Mouse (Mus musculus) heart, embryonic 12.5 days (tissue): ENCODE measurements around the gene Grik5. TPM values are rescaled to one million over a fixed set of nuclear protein-coding genes. Genes with fewer than 3 reads are reported as not detected.

ENCODE experiments used
- ATAC-seq: fragments of 200-750 bp; cut with Nextera tagmentation; 2 replicates; pipeline ENCODE4 v1.8.0; 2017; ENCODE audit warnings: moderate TSS enrichment, moderate library complexity; ENCODE audit not compliant: insufficient number of reproducible peaks, low FRiP score
- H3K27ac ChIP-seq: fragments of 300-500 bp; sonication (generic); 2 replicates; pipeline ENCODE4 v1.5.1; 2016; ENCODE audit warnings: mild to moderate bottlenecking, moderate library complexity; ENCODE audit not compliant: poor library complexity, severe bottlenecking
- H3K27me3 ChIP-seq: fragments of 300-500 bp; sonication (generic); replicated peaks from 2 replicates; pipeline ENCODE4 v1.6.1; 2016; ENCODE audit warnings: mild to moderate bottlenecking, moderate library complexity
- H3K36me3 ChIP-seq: fragments of 300-500 bp; sonication (generic); 2 replicates; pipeline ENCODE4 v1.6.1; 2016; ENCODE audit warnings: mild to moderate bottlenecking, moderate library complexity
- H3K4me1 ChIP-seq: fragments of 300-500 bp; sonication (generic); replicated peaks from 2 replicates; pipeline ENCODE4 v1.6.1; 2016; ENCODE audit warnings: mild to moderate bottlenecking
- H3K4me2 ChIP-seq: fragments of 300-500 bp; sonication (generic); 2 replicates; pipeline ENCODE4 v1.6.1; 2016; ENCODE audit warnings: mild to moderate bottlenecking, moderate library complexity
- H3K4me3 ChIP-seq: fragments of 300-500 bp; sonication (generic); 2 replicates; pipeline ENCODE4 v1.5.1; 2016; ENCODE audit warnings: mild to moderate bottlenecking
- H3K9ac ChIP-seq: fragments of 300-500 bp; sonication (generic); 2 replicates; pipeline ENCODE4 v1.6.1; 2016; ENCODE audit warnings: mild to moderate bottlenecking, moderate library complexity
- H3K9me3 ChIP-seq: fragments of 300-500 bp; sonication (generic); replicated peaks from 2 replicates; pipeline ENCODE4 v1.6.1; 2016; ENCODE audit warnings: mild to moderate bottlenecking, moderate library complexity
- WGBS: fragments of 180-500 bp; shearing (Covaris S2); methylation state at CpG from one replicate; pipeline ENCODE4 v1.1.7; 2016; 5-methylcytosine and 5-hydroxymethylcytosine counted together
- polyA plus RNA-seq: library from polyadenylated mRNA; unstranded; fragments of >200 nt; fragmentation: Nextera tagmentation; extraction: Ambion mirVana; gene quantifications from 2 replicates; pipeline ENCODE4 v1.2.1, GENCODE M21; 2016

Gene Grik5
- polyA plus RNA-seq: 7.7 and 7.9 TPM in 2 replicates

DNA sequence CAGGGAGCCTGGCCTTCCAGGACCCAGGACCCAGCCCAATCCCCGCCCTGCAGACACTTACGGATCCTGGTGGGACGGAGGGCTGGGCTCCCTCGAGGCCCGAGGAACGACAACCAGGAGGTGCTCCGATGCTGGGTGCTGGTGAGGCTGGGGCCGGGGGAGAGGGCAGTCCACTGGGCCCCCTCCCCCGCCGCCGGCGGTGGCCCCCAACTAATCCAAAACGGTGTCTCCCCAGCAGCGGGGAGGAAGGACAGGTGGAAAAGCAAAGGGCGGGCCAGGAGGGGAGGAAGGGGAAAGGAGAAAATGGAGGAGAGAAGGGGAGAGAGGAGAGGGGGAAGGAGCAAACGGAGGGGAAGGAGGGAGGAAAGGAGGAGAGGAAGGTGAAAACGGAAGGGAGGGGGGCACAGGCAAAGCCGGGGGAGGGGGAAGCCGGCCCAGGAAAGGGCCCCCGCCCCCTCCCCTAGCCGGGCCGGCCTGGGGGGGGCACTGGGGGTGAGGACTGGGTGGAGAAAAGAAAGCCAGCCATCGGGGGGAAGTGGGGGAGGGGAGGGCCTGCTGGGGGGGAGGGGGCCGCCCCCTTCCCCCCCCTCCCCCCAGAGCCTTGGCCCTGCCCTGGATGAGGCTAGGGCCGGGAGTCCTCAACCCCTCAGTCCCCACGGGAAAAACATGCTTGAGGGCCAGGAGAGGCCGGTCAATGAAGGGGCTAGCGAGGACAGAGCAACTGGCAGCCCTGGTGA, at the start of gene Grik5, which contains the start of gene Zfp574:
Grik5 (minus strand) TSS at position 368 of the 737 bp plus-strand sequence.
Zfp574 (plus strand) TSS at position 589 of the 737 bp plus-strand sequence.
- H3K27me3 ChIP-seq: no peaks in the 10 kb centered on the region
- peaks cover 20% of the 10 kb centered on the region for H3K36me3 ChIP-seq
- no peaks in the 10 kb centered on the region for H3K9me3 ChIP-seq
- peak within 1 kb of the TSS; percentile 75 for H3K4me3 ChIP-seq
- WGBS: 2% methylated on average over 25 of the region's 28 CpGs
- peaks cover 42% of the 10 kb centered on the region for H3K4me1 ChIP-seq
- H3K4me2 ChIP-seq: peak within 1 kb of the TSS; percentile 97
- ATAC-seq: no peak
- H3K9ac ChIP-seq: peak within 1 kb of the TSS; percentile 90
- H3K27ac ChIP-seq: peak within 1 kb of the TSS; percentile 79

DNA sequence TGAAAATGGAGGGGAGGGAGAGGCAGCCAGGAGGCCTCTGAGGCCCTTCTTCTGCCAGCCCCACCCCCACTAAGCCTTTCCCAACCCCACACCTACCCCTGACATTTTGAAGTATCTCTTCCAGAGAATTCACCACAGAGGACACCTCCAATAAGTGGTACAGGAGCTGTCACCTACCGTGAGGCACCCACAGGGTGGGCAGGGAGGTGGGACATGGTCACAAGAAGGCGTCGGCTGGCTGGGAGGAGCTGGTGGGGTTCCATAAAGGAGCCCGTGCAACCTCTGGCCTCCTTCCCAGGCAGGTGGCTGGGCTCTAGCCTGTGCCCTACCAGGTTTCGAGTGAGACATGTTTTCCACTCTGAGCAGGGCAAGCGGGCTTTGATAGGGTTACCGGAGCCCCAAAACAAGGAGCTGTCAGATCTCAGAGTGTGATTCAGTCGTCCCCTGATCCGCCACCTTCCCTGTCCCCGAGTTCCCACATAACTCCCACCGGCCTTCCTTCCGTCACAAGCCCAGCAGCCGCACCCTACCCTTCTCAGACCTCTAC, 49.2 kb upstream of the Grik5 start:
- peaks cover 9% of the 10 kb centered on the region for H3K27me3 ChIP-seq
- H3K4me1 ChIP-seq: 0 out of 2 replicates have a peak, but pooled peaks cover 7% of the 10 kb centered on the region
- no peak overlapping the region for H3K9ac ChIP-seq
- H3K9me3 ChIP-seq: no peaks in the 10 kb centered on the region
- no peak for ATAC-seq
- no peak overlapping the region for H3K4me3 ChIP-seq
- H3K36me3 ChIP-seq: no peaks in the 10 kb centered on the region
- no peak overlapping the region for H3K27ac ChIP-seq
- H3K4me2 ChIP-seq: no peak overlapping the region
- 60% methylated on average over 13 of the region's 13 CpGs for WGBS

DNA sequence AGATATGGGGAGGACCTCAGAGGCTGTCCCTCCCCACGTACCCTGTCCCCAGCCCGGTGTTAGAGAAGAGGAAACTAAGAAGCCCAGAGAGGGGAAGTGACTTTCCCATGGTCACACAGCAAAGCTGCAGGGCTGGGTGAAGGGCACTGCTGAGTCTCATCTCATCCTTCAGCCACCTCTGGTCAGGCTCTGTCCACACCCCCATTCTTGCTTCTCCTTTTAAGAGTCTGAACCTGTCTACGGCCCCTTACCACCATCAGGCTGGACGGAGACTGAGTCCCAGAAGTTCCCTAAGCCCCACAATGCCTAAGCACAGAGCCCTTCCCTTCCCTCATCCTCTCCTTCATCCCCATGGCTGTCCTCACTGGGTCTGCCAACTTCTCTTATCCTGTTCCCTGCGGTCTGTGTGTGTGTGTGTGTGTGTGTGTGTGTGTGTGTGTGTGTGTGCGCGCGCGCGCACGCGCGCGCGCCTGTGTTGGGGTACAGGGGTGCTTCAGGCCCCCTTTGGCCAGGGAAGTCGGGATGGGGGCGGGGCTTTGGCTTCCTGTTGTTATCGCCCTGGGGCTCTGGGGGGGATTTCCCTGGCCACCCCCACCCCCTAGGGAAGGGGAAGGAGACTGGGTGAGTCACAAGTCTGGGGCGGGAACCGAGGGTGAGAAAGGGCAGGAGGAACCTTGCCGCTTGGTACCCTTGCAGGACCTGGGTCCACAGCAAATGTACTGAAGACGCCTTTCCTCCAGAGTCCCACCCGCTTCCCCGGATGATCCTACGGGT, 48.1 kb upstream of the Grik5 start:
- 0 out of 2 replicates have a peak, but pooled peaks cover 12% of the 10 kb centered on the region for H3K4me1 ChIP-seq
- H3K27ac ChIP-seq: no peak overlapping the region
- 0 out of 2 replicates have a peak overlapping the region, but pooled peaks have one; percentile 23 for H3K4me2 ChIP-seq
- H3K9ac ChIP-seq: no peak overlapping the region
- 61% methylated on average over 25 of the region's 25 CpGs for WGBS
- no peak overlapping the region for H3K4me3 ChIP-seq
- peaks cover 20% of the 10 kb centered on the region for H3K27me3 ChIP-seq
- no peaks in the 10 kb centered on the region for H3K36me3 ChIP-seq
- H3K9me3 ChIP-seq: no peaks in the 10 kb centered on the region
- no peak for ATAC-seq

DNA sequence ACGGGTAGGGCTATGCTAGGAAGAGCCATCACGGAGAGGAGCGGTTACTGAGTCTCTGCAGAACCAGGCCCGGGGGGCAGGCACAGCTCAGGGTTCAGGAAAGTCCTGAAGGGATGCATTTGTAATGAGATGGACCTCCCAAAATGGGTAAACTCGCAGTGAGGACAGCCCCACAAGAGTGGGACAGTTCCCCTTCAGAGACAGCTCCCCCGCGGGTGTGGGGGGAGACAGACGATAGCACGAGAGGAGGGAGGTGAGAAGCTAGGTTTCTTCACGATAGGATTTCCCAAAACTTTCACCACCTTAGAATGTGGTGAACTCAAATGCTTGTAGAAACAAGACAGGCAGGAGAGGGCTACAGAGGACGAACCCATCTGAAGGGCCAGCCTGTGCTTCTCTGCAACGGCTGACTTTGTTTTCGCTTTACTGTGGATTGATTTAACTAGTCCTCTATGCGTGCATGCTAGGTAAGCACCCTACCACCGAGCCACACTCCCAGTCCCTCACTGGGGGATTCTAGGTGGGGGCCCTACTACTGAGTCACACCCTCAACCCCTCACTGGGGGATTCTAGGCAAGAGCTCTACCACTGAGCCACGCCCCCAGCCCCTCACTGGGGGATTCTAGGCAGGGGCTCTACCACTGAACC, 40.9 kb upstream of the Grik5 start:
- no peak overlapping the region for H3K27ac ChIP-seq
- no peak overlapping the region for H3K4me2 ChIP-seq
- H3K27me3 ChIP-seq: peaks cover 24% of the 10 kb centered on the region
- no peak overlapping the region for H3K4me3 ChIP-seq
- H3K4me1 ChIP-seq: peaks cover 13% of the 10 kb centered on the region; the same call in 1 of the 2 replicates
- WGBS: 72% methylated on average over 16 of the region's 16 CpGs
- no peak for ATAC-seq
- no peaks in the 10 kb centered on the region for H3K9me3 ChIP-seq
- no peak overlapping the region for H3K9ac ChIP-seq
- H3K36me3 ChIP-seq: no peaks in the 10 kb centered on the region

DNA sequence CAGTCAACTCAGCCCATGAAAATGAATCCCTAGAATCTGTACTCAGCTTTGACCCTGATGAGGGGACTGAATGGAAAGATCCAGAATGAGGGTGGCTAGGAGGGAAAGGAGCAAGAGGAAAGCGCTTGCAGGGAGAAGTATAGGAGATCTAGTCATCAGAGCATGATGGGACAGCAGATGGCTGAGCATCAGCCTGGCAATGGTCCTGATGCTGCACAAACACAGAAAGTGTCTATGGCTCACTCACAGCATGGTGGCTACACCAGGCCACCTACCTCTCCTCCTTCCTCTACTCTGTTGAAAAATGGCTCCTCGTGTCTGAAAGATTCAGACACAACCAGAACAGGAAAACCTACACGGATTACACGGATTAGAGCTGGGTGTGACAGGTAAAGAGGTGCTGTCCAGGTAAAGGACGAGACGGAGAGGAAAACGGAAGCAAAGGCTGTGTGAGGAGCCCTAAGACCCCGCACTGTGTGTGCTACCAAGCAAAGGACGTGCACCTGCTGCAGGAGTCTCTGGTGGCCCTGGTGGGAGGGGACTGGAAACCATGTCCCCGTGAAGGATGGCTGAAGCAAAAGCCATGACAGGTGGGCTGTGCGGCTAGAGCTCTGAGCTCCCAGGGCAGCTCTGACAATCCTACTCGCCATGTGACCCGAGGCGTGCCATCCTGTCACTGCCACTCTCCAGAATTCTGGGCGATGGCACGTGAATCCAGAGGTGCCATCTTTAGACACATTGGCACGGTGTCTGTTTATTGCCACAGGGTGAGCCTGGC, 40.2 kb upstream of the Grik5 start:
- 83% methylated on average over 17 of the region's 17 CpGs for WGBS

DNA sequence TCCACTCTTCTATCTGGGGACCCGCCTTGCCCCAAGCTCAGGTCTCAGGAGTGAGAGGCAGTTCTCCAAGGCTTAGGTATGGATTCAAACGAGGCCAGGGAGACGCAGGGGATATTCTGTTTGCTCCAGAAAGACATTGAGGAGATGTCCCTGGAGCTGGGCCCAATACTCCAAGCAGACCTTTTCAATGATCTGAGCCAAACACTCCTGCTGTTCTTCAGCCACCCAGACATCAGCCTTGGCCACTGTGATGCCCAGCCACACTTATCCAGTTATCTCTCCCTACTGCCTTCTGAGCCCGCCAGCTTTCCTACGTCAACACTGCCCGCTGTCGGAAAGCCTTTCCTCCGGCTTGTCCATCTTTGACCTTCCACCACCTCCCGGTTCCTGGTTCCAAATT, 38.2 kb upstream of the Grik5 start:
- no peak for ATAC-seq
- peaks cover 26% of the 10 kb centered on the region for H3K4me1 ChIP-seq
- H3K27me3 ChIP-seq: peaks cover 8% of the 10 kb centered on the region
- no peak overlapping the region for H3K4me2 ChIP-seq
- WGBS: 52% methylated on average over 9 of the region's 9 CpGs
- no peak overlapping the region for H3K4me3 ChIP-seq
- H3K36me3 ChIP-seq: no peaks in the 10 kb centered on the region
- no peaks in the 10 kb centered on the region for H3K9me3 ChIP-seq
- H3K27ac ChIP-seq: no peak overlapping the region
- H3K9ac ChIP-seq: no peak overlapping the region

More for the DNA sequence above, 40.2 kb upstream of the Grik5 start:
- Histone ChIP-seq H3K9me3 (no peaks in the 10 kb centered on the region), H3K27me3 (peaks cover 24% of the 10 kb centered on the region), H3K9ac (no peak overlapping the region), H3K36me3 (no peaks in the 10 kb centered on the region), H3K4me1 (peaks cover 20% of the 10 kb centered on the region), H3K4me2 (no peak overlapping the region), H3K27ac (no peak overlapping the region), H3K4me3 (no peak overlapping the region)
- no peak for ATAC-seq

DNA sequence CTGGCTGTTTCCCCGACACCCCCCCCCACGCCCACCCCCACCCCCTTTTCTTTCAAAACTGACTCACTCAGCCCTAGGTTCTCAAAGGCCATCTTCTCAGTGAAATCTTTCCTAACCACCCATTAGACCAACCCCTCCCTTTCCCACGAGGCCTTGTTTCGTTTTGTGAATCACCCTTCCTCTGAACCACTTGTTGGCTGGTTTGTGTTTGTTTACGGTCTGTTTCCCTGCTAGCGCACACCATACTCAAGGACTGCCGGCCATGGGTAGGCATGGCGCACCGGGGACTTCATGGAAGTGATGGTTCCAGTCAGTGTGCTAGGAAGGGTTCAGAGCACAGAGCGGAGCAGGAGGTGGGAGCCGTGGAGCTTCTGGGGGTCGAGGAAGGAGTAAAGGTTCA, 37.2 kb upstream of the Grik5 start:
- no peak overlapping the region for H3K4me2 ChIP-seq
- H3K4me3 ChIP-seq: no peak overlapping the region
- no peaks in the 10 kb centered on the region for H3K36me3 ChIP-seq
- H3K9ac ChIP-seq: no peak overlapping the region
- H3K27me3 ChIP-seq: 0 out of 2 replicates have a peak, but pooled peaks cover 2% of the 10 kb centered on the region
- 81% methylated on average over 12 of the region's 12 CpGs for WGBS
- no peak overlapping the region for H3K27ac ChIP-seq
- no peak for ATAC-seq
- H3K9me3 ChIP-seq: no peaks in the 10 kb centered on the region
- peaks cover 25% of the 10 kb centered on the region for H3K4me1 ChIP-seq

DNA sequence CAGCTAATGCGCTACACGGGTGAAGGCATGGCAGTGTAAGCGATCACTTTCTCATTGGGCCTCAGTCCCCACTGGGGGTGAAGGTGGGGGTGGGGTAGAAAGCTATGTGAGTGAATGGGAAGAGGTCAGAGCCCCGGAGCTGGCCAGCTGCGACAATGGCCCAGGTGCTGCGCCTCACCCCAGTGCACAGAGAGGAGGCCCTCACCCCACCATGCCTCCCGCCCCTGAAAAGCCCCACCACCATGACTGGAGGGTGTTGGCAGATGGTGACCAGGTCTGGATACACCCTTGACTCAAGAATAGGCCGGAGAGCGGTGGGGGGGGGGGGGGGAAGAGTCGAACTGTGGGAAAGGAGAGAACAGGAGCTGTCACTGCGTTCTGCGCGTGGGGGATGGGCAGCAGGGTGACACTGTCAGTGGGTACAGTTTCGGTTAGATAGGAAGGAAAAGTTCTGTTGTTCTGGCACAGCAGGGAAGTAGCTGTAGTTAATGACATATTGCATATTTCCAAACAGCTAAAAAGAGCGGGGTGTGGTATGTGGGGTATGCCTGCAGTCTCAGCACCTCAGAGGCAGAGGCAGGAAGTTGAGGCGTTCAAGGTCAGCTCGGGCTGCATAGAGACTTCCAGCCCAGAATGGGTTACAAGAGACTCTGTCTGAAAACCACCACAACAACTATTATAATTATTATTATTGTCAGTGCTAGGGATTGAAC, 34.8 kb upstream of the Grik5 start:
- Histone ChIP-seq H3K27me3 (no peaks in the 10 kb centered on the region), H3K4me3 (no peak overlapping the region), H3K4me2 (peak overlapping the region; percentile 32), H3K4me1 (peaks cover 25% of the 10 kb centered on the region), H3K36me3 (no peaks in the 10 kb centered on the region), H3K9ac (no peak overlapping the region), H3K27ac (peak overlapping the region; percentile 29), H3K9me3 (no peaks in the 10 kb centered on the region)
- 24% methylated on average over 17 of the region's 17 CpGs for WGBS
- peak; percentile 44 for ATAC-seq

DNA sequence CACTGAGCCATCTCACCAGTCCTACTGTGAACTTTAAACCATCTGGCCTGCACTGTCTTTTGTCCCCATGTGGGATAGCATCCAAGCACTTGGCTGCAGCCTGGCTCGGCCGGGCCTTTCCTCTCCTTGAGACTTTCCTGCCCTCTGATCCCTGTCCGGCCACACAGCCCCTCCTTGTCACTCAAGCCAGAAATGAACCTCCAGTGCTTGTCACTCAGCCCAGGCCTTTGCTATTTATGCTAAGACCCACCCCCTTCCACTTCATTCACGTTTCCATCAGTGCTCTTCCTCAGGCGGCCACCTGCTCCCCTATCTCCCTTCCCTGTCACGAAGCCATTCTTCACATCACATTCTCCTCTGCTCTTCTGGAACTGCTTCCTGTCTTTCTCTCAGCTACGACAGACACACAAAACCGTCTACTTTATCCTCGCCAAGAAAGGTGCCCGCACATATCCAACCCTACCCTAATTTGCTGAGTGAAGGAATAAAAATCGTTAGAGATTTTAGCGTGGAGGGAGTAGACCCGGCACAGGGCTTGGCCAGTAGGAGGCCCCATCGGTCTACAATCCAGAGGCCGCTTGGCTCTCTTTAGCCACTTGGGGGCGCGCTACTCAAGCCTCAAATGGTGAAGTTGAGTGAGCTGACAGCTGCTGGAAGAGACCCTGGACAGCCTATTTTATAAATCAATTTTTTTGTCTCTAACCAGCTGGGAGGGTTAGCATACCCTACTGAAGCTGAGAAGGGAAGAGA, 33.4 kb upstream of the Grik5 start:
- no peak overlapping the region for H3K27ac ChIP-seq
- no peak for ATAC-seq
- 0 out of 2 replicates have a peak overlapping the region, but pooled peaks have one; percentile 23 for H3K4me2 ChIP-seq
- no peaks in the 10 kb centered on the region for H3K36me3 ChIP-seq
- WGBS: 13% methylated on average over 17 of the region's 17 CpGs
- H3K4me1 ChIP-seq: peaks cover 24% of the 10 kb centered on the region
- H3K9me3 ChIP-seq: no peaks in the 10 kb centered on the region
- no peak overlapping the region for H3K4me3 ChIP-seq
- H3K27me3 ChIP-seq: no peaks in the 10 kb centered on the region
- no peak overlapping the region for H3K9ac ChIP-seq
